In genomic region chr11:96354801-96355311, GRCm38 (mm10) we compare ENCODE assay signal across 9 mouse cellular contexts. TPM values are rescaled to one million over a fixed set of nuclear protein-coding genes. Genes with fewer than 3 reads are reported as not detected.
DNase-seq lines count a peak whose midpoint lies in the region; ATAC-seq and TF ChIP-seq lines count a peak whose summit lies in the region.
"Had no signal": no experiment of that assay in that cellular context is flagged by ENCODE, and none has a peak within 500 bp of the region (broad histone marks: within the 10 kb centered on the region; RNA-seq: fewer than 3 reads in every experiment).

No protein-coding gene starts in this region.

- WGBS in heart, embryonic 14.5 days, result 19% methylated on average over 9 of the region's 9 CpGs
- 18% methylated on average over 9 of the region's 9 CpGs for WGBS in heart, embryonic 16.5 days
- WGBS in liver, embryonic 11.5 days, result 13% methylated on average over 9 of the region's 9 CpGs

- no peak for DNase-seq in heart, postnatal 36 days
- DNase-seq in ES-E14 (ENCODE audit: low read depth, low spot score), result no peak
- DNase-seq in liver, embryonic 11.5 days (ENCODE audit: low spot score), result no peak
- DNase-seq in thymus, postnatal 0 days (ENCODE audit: low spot score), result no peak
- DNase-seq in frontal cortex, postnatal 36 days (ENCODE audit: low spot score in 2 of 2), result no peak
- no peak for DNase-seq in retina, embryonic 14.5 days (ENCODE audit: low spot score)

- no peaks in the 10 kb centered on the region for H3K36me3 ChIP-seq in heart, embryonic 14.5 days (ENCODE audit: control insufficient read depth, insufficient read depth, low read length)
- H3K36me3 ChIP-seq in ES-E14 (ENCODE audit: control insufficient read depth, insufficient read depth, low read length, poor library complexity, severe bottlenecking), result no peaks in the 10 kb centered on the region
- H3K36me3 ChIP-seq in heart, embryonic 16.5 days (ENCODE audit: control insufficient read depth, insufficient read depth), result no peaks in the 10 kb centered on the region
- no peaks in the 10 kb centered on the region for H3K36me3 ChIP-seq in liver, embryonic 11.5 days (ENCODE audit: control insufficient read depth, insufficient read depth, low read length)

- H3K4me3 ChIP-seq in heart, embryonic 14.5 days (ENCODE audit: control insufficient read depth in 1 of 2, insufficient read depth in 1 of 2, low read depth in 1 of 2, low read length in 2 of 2), result peak overlapping the region; percentile 22 to 40; a peak in 3 of 4 replicates
- H3K4me3 ChIP-seq in ES-E14 (ENCODE audit: insufficient read depth in 1 of 2, low read depth in 1 of 2, low read length in 2 of 2, poor library complexity in 1 of 2, severe bottlenecking in 1 of 2), result peak overlapping the region; percentile 29 to 58; a peak in 3 of 4 replicates
- H3K4me3 ChIP-seq in heart, embryonic 16.5 days (ENCODE audit: low read length), result peak overlapping the region; percentile 7
- peak overlapping the region; percentile 42 for H3K4me3 ChIP-seq in liver, embryonic 11.5 days (ENCODE audit: low read depth, low read length)

- peaks cover 87% of the 10 kb centered on the region for H3K27me3 ChIP-seq in heart, embryonic 14.5 days (ENCODE audit: control insufficient read depth, insufficient read depth, low read length)
- H3K27me3 ChIP-seq in heart, embryonic 16.5 days (ENCODE audit: control insufficient read depth, insufficient read depth, low read length), result peaks cover 64% of the 10 kb centered on the region
- H3K27me3 ChIP-seq in liver, embryonic 11.5 days (replicated peaks; ENCODE audit: control insufficient read depth, insufficient read depth, low read length), result peaks cover 71% of the 10 kb centered on the region

- peaks cover 0 to 3% of the 10 kb centered on the region in 2 experiments; a peak in 2 of 4 replicates for H3K4me1 ChIP-seq in heart, embryonic 14.5 days (ENCODE audit: control insufficient read depth in 2 of 2, insufficient read depth in 2 of 2, low read length in 2 of 2)
- peaks cover 0 to 5% of the 10 kb centered on the region in 2 experiments; a peak in 1 of 4 replicates for H3K4me1 ChIP-seq in ES-E14 (ENCODE audit: control insufficient read depth in 2 of 2, insufficient read depth in 2 of 2, low read length in 2 of 2, poor library complexity in 1 of 2)
- H3K4me1 ChIP-seq in heart, embryonic 16.5 days (ENCODE audit: control insufficient read depth, insufficient read depth, low read length), result no peaks in the 10 kb centered on the region
- no peaks in the 10 kb centered on the region for H3K4me1 ChIP-seq in liver, embryonic 11.5 days (replicated peaks; ENCODE audit: control insufficient read depth, insufficient read depth, low read length)

- H3K27ac ChIP-seq in heart, embryonic 14.5 days (replicated peaks in 1 of 2; ENCODE audit: control insufficient read depth in 1 of 2, insufficient read depth in 1 of 2, low read depth in 2 of 2, low read length in 2 of 2), result no peak overlapping the region
- H3K27ac ChIP-seq in ES-E14 (ENCODE audit: insufficient read depth, low read depth, low read length, poor library complexity, severe bottlenecking), result no peak overlapping the region
- no peak overlapping the region for H3K27ac ChIP-seq in heart, embryonic 16.5 days (ENCODE audit: low read length)
- H3K27ac ChIP-seq in liver, embryonic 11.5 days (ENCODE audit: low read depth, low read length), result peak overlapping the region; percentile 77; the same call in 1 of the 2 replicates

- in situ Hi-C loops in ES-E14 (cut with MboI; ENCODE audit: low sequenced_read_pairs in 2 of 2, unreplicated experiment in 2 of 2), result loop anchor here in 1 of 2 experiments (10.0 kb wide), 1 partner anchor 60 kb away; the partner anchor contains the start of gene Hoxb6

- ATAC-seq in heart, embryonic 14.5 days (ENCODE audit: insufficient number of reproducible peaks, insufficient read depth, low FRiP score, low read depth), result no peak
- ATAC-seq in heart, embryonic 16.5 days (replicated peaks; ENCODE audit: extremely low read depth, insufficient read depth, low FRiP score), result no peak
- no peak for ATAC-seq in liver, embryonic 11.5 days (replicated peaks; ENCODE audit: low FRiP score)

- no peaks in the 10 kb centered on the region for H3K9me3 ChIP-seq in heart, embryonic 14.5 days (ENCODE audit: control insufficient read depth, low read length)
- no peaks in the 10 kb centered on the region for H3K9me3 ChIP-seq in ES-E14 (ENCODE audit: control insufficient read depth, insufficient read depth, low read depth, low read length)
- no peaks in the 10 kb centered on the region for H3K9me3 ChIP-seq in heart, embryonic 16.5 days (replicated peaks; ENCODE audit: control insufficient read depth, low read length)
- no peaks in the 10 kb centered on the region for H3K9me3 ChIP-seq in liver, embryonic 11.5 days (ENCODE audit: control insufficient read depth, low read length)

- peak overlapping the region; percentile 36; the same call in 1 of the 2 replicates for H3K9ac ChIP-seq in heart, embryonic 14.5 days (ENCODE audit: low read length)
- no peak overlapping the region for H3K9ac ChIP-seq in ES-E14 (ENCODE audit: insufficient read depth, low read depth, low read length, poor library complexity, severe bottlenecking)
- H3K9ac ChIP-seq in heart, embryonic 16.5 days (ENCODE audit: low read length), result no peak overlapping the region
- H3K9ac ChIP-seq in liver, embryonic 11.5 days (ENCODE audit: low read depth, low read length), result peak overlapping the region; percentile 60

- peak overlapping the region; percentile 63 for H3K4me2 ChIP-seq in heart, embryonic 14.5 days (ENCODE audit: low read length)
- peak overlapping the region; percentile 49 for H3K4me2 ChIP-seq in heart, embryonic 16.5 days (ENCODE audit: low read depth, low read length)
- H3K4me2 ChIP-seq in liver, embryonic 11.5 days, result peak overlapping the region; percentile 63

- intact Hi-C loops in heart, postnatal 36 days (cut with DNase I), result loop anchor here (5.0 kb wide), 1 partner anchor 158 kb away; no protein-coding TSS in a partner anchor

TF ChIP-seq in ES-E14, 5 proteins besides CTCF, POLR2A, EP300 and RAD21:
- TF ChIP-seq ZNF384 (IDR thresholded peaks at IDR 0.05; ENCODE audit: low read depth, low read length), result no peak
- no peak for TF ChIP-seq HCFC1 (IDR thresholded peaks at IDR 0.05; ENCODE audit: borderline replicate concordance, insufficient read depth, low read length)
- no peak for TF ChIP-seq MAFK (IDR thresholded peaks at IDR 0.05; ENCODE audit: insufficient read depth, low read depth, low read length)
- no peak for TF ChIP-seq CHD2 (IDR thresholded peaks at IDR 0.05; ENCODE audit: low read depth, low read length)
- no peak for TF ChIP-seq ZC3H11A (IDR thresholded peaks at IDR 0.05; ENCODE audit: borderline replicate concordance, low read depth, low read length)

RNA-seq across cellular contexts. Expression of gene Hoxb2, which starts 4.5 kb away (rescaled TPM):
- polyA plus RNA-seq in heart, embryonic 14.5 days (2014; fragmentation: Nextera tagmentation; extraction: Ambion mirVana), result 2.0 and 2.9 TPM in 2 replicates
- 1 to 10 TPM in 1 of 2 experiments, under 1 TPM in 1; 0.51 to 1.1 TPM for total RNA-seq in heart, postnatal 36 days (2021)
- 0.62 TPM in 1 of 2 replicates, not detected in the other for total RNA-seq in ES-E14 (2012; rRNA removed)
- polyA plus RNA-seq in heart, embryonic 16.5 days (2015; fragmentation: Nextera tagmentation; extraction: Ambion mirVana), result 2.5 and 3.1 TPM in 2 replicates
- polyA plus RNA-seq in liver, embryonic 11.5 days (2014; fragmentation: Nextera tagmentation; extraction: Ambion mirVana), result 11.2 and 11.3 TPM in 2 replicates
- polyA plus RNA-seq in thymus, postnatal 0 days (2015; fragmentation: Nextera tagmentation; extraction: Ambion mirVana), result 1.3 and 1.4 TPM in 2 replicates
- total RNA-seq: MEL had no signal

RNA-seq across cellular contexts. Expression of gene Hoxb1, which starts 10.7 kb away (rescaled TPM):
- 0.09 TPM in 1 of 2 replicates, not detected in the other for polyA plus RNA-seq in heart, embryonic 14.5 days (2014; fragmentation: Nextera tagmentation; extraction: Ambion mirVana)
- total RNA-seq in heart, postnatal 36 days (2021), result not detected
- 0.37 and 0.49 TPM in 2 replicates for total RNA-seq in ES-E14 (2012; rRNA removed)
- 0.07 TPM in 1 of 2 replicates, not detected in the other for polyA plus RNA-seq in heart, embryonic 16.5 days (2015; fragmentation: Nextera tagmentation; extraction: Ambion mirVana)
- 0.73 and 0.85 TPM in 2 replicates for polyA plus RNA-seq in liver, embryonic 11.5 days (2014; fragmentation: Nextera tagmentation; extraction: Ambion mirVana)
- not detected in 2 replicates for polyA plus RNA-seq in thymus, postnatal 0 days (2015; fragmentation: Nextera tagmentation; extraction: Ambion mirVana)
- total RNA-seq: MEL had no signal

RNA-seq across cellular contexts. Expression of gene Hoxb3, which starts 31.7 kb away (rescaled TPM):
- 0.31 and 0.43 TPM in 2 replicates for polyA plus RNA-seq in heart, embryonic 14.5 days (2014; fragmentation: Nextera tagmentation; extraction: Ambion mirVana)
- total RNA-seq in heart, postnatal 36 days (2021), result under 1 TPM; 0.42 to 0.68 TPM
- 0.54 TPM in 1 of 2 replicates, not detected in the other for total RNA-seq in ES-E14 (2012; rRNA removed)
- 0.24 and 0.79 TPM in 2 replicates for polyA plus RNA-seq in heart, embryonic 16.5 days (2015; fragmentation: Nextera tagmentation; extraction: Ambion mirVana)
- 0.97 and 1.3 TPM in 2 replicates for polyA plus RNA-seq in liver, embryonic 11.5 days (2014; fragmentation: Nextera tagmentation; extraction: Ambion mirVana)
- 0.18 and 0.30 TPM in 2 replicates for polyA plus RNA-seq in thymus, postnatal 0 days (2015; fragmentation: Nextera tagmentation; extraction: Ambion mirVana)
- total RNA-seq: MEL had no signal

RNA-seq across cellular contexts. Expression of gene Hoxb4, which starts 36.8 kb away (rescaled TPM):
- polyA plus RNA-seq in heart, embryonic 14.5 days (2014; fragmentation: Nextera tagmentation; extraction: Ambion mirVana), result 0.09 and 0.15 TPM in 2 replicates
- under 1 TPM; 0.51 to 0.53 TPM for total RNA-seq in heart, postnatal 36 days (2021)
- total RNA-seq in ES-E14 (2012; rRNA removed), result 0.21 and 1.2 TPM in 2 replicates
- 0.28 and 0.32 TPM in 2 replicates for polyA plus RNA-seq in heart, embryonic 16.5 days (2015; fragmentation: Nextera tagmentation; extraction: Ambion mirVana)
- 0.71 and 1.1 TPM in 2 replicates for polyA plus RNA-seq in liver, embryonic 11.5 days (2014; fragmentation: Nextera tagmentation; extraction: Ambion mirVana)
- 0.09 and 0.20 TPM in 2 replicates for polyA plus RNA-seq in thymus, postnatal 0 days (2015; fragmentation: Nextera tagmentation; extraction: Ambion mirVana)
- total RNA-seq: MEL had no signal

RNA-seq across cellular contexts. Expression of gene Hoxb5, which starts 51.7 kb away (rescaled TPM):
- polyA plus RNA-seq in heart, embryonic 14.5 days (2014; fragmentation: Nextera tagmentation; extraction: Ambion mirVana), result 0.27 TPM in 1 of 2 replicates, not detected in the other
- total RNA-seq in heart, postnatal 36 days (2021), result under 1 TPM; 0.19 to 0.22 TPM
- total RNA-seq in ES-E14 (2012; rRNA removed), result 0.09 and 0.16 TPM in 2 replicates
- polyA plus RNA-seq in heart, embryonic 16.5 days (2015; fragmentation: Nextera tagmentation; extraction: Ambion mirVana), result 0.76 and 2.8 TPM in 2 replicates
- polyA plus RNA-seq in liver, embryonic 11.5 days (2014; fragmentation: Nextera tagmentation; extraction: Ambion mirVana), result 3.7 and 4.5 TPM in 2 replicates
- polyA plus RNA-seq in thymus, postnatal 0 days (2015; fragmentation: Nextera tagmentation; extraction: Ambion mirVana), result 0.15 and 0.16 TPM in 2 replicates
- total RNA-seq: MEL had no signal

Comparison
In these comparisons a context has a peak if more than half of its experiments do, and no peak if none do; other contexts are left out.
1. H3K9ac ChIP-seq: peak in heart, embryonic 14.5 days (single experiment) and liver, embryonic 11.5 days (single experiment); none in ES-E14 (single experiment) and heart, embryonic 16.5 days (single experiment).
2. Peak in every context shown above with its lines, with median percentiles within 50 percentile points of each other: H3K4me2 ChIP-seq and H3K4me3 ChIP-seq.